ENCODE assay signal across 25 mouse cellular contexts in genomic region chr9:56207083-56207482, GRCm38 (mm10). TPM values are rescaled to one million over a fixed set of nuclear protein-coding genes. Genes with fewer than 3 reads are reported as not detected.
DNase-seq lines count a peak whose midpoint lies in the region; ATAC-seq and TF ChIP-seq lines count a peak whose summit lies in the region.
"Had no signal": no experiment of that assay in that cellular context is flagged by ENCODE, and none has a peak within 500 bp of the region (broad histone marks: within the 10 kb centered on the region; RNA-seq: fewer than 3 reads in every experiment).

No protein-coding gene starts in this region.

- TF ChIP-seq POLR2A in bone marrow, adult 2 months (IDR thresholded peaks at IDR 0.05; ENCODE audit: borderline replicate concordance, control insufficient read depth, low read depth, low read length): no peak

- H3K9me3 ChIP-seq in neural tube, embryonic 15.5 days (replicated peaks): no peaks in the 10 kb centered on the region
- no peaks in the 10 kb centered on the region for H3K9me3 ChIP-seq in hindbrain, embryonic 16.5 days (ENCODE audit: control insufficient read depth, low read length)
- H3K9me3 ChIP-seq: heart, embryonic 15.5 days; hindbrain, embryonic 15.5 days; limb, embryonic 15.5 days; liver, embryonic 15.5 days; midbrain, embryonic 12.5 days; neural tube, embryonic 12.5 days had no signal

- peak overlapping the region; percentile 36 for H3K27ac ChIP-seq in bone marrow, adult 2 months (ENCODE audit: control insufficient read depth, insufficient read depth, low read depth, low read length, poor library complexity)
- H3K27ac ChIP-seq in neural tube, embryonic 15.5 days (replicated peaks): no peak overlapping the region
- H3K27ac ChIP-seq in hindbrain, embryonic 16.5 days (ENCODE audit: low read depth, low read length): no peak overlapping the region
- H3K27ac ChIP-seq: heart, adult 2 months; heart, embryonic 15.5 days; hindbrain, embryonic 15.5 days; left cerebral cortex, adult 2 months; limb, embryonic 15.5 days; liver, embryonic 15.5 days; midbrain, embryonic 12.5 days; neural tube, embryonic 12.5 days had no signal

- H3K4me1 ChIP-seq in bone marrow, adult 2 months (ENCODE audit: control insufficient read depth, insufficient read depth, low read length): peaks cover 4% of the 10 kb centered on the region; the same call in 1 of the 2 replicates
- no peaks in the 10 kb centered on the region for H3K4me1 ChIP-seq in neural tube, embryonic 15.5 days
- H3K4me1 ChIP-seq in hindbrain, embryonic 16.5 days (ENCODE audit: control insufficient read depth, insufficient read depth, low read depth, low read length): no peaks in the 10 kb centered on the region
- H3K4me1 ChIP-seq: heart, embryonic 15.5 days; hindbrain, embryonic 15.5 days; limb, embryonic 15.5 days; liver, embryonic 15.5 days; midbrain, embryonic 12.5 days; neural tube, embryonic 12.5 days had no signal

- DNase-seq in CD4-positive helper T cell, adult 2 months (ENCODE audit: low read depth, low spot score): peak; percentile 11
- peak; percentile 51 to 58 for DNase-seq in monocyte, adult 2 months (ENCODE audit: low read depth in 1 of 2, low spot score in 2 of 2)
- no peak for DNase-seq in right cerebral cortex, postnatal 4 days
- DNase-seq: adrenal gland, postnatal 36 days; cerebellum, adult 8-10 months; cerebellum, postnatal 36 days; gastrocnemius, postnatal 14 days; heart, postnatal 36 days; left cerebral cortex, postnatal 4 days; lung, postnatal 4 days; thymus, adult 18-20 months had no signal

- WGBS in bone marrow, adult 2 months: 29% methylated on average over 10 of the region's 10 CpGs
- WGBS in neural tube, embryonic 15.5 days: 94% methylated on average over 10 of the region's 10 CpGs
- WGBS in hindbrain, embryonic 16.5 days: 92% methylated on average over 10 of the region's 10 CpGs

- ATAC-seq in hematopoietic stem cell, adult 5-6 weeks (replicated peaks in 1 of 2; ENCODE audit: insufficient read depth in 1 of 2, low FRiP score in 2 of 2, low TSS enrichment in 1 of 2, low read depth in 1 of 2, poor library complexity in 2 of 2, severe bottlenecking in 2 of 2): peak; percentile 78 to 79
- no peak for ATAC-seq in neural tube, embryonic 15.5 days (ENCODE audit: low FRiP score)
- ATAC-seq in hindbrain, embryonic 16.5 days: no peak
- ATAC-seq: forebrain, embryonic 16.5 days; intestine, embryonic 16.5 days had no signal

- no peak overlapping the region for H3K4me2 ChIP-seq in neural tube, embryonic 15.5 days
- no peak overlapping the region for H3K4me2 ChIP-seq in hindbrain, embryonic 16.5 days (ENCODE audit: low read length)
- H3K4me2 ChIP-seq: heart, embryonic 15.5 days; hindbrain, embryonic 15.5 days; limb, embryonic 15.5 days; liver, embryonic 15.5 days; midbrain, embryonic 12.5 days; neural tube, embryonic 12.5 days had no signal

- no peaks in the 10 kb centered on the region for H3K27me3 ChIP-seq in neural tube, embryonic 15.5 days (replicated peaks)
- no peaks in the 10 kb centered on the region for H3K27me3 ChIP-seq in hindbrain, embryonic 16.5 days (replicated peaks; ENCODE audit: control insufficient read depth, insufficient read depth, low read length)
- H3K27me3 ChIP-seq: heart, embryonic 15.5 days; hindbrain, embryonic 15.5 days; limb, embryonic 15.5 days; liver, embryonic 15.5 days; neural tube, embryonic 12.5 days had no signal

- TF ChIP-seq CTCF in bone marrow, adult 2 months (IDR thresholded peaks at IDR 0.05; ENCODE audit: control insufficient read depth, insufficient read depth, low read length): no peak

- peaks cover 11% of the 10 kb centered on the region for H3K36me3 ChIP-seq in neural tube, embryonic 15.5 days
- H3K36me3 ChIP-seq in hindbrain, embryonic 16.5 days (ENCODE audit: control insufficient read depth, insufficient read depth, low read length): no peaks in the 10 kb centered on the region
- H3K36me3 ChIP-seq: hindbrain, embryonic 15.5 days; midbrain, embryonic 12.5 days had no signal

- no peak overlapping the region for H3K9ac ChIP-seq in neural tube, embryonic 15.5 days (replicated peaks)
- no peak overlapping the region for H3K9ac ChIP-seq in hindbrain, embryonic 16.5 days (ENCODE audit: low read depth, low read length)
- H3K9ac ChIP-seq: heart, embryonic 15.5 days; hindbrain, embryonic 15.5 days; limb, embryonic 15.5 days; liver, embryonic 15.5 days; midbrain, embryonic 12.5 days; neural tube, embryonic 12.5 days had no signal

- no peak overlapping the region for H3K4me3 ChIP-seq in bone marrow, adult 2 months (replicated peaks; ENCODE audit: control insufficient read depth, low read depth, low read length)
- H3K4me3 ChIP-seq in neural tube, embryonic 15.5 days (replicated peaks): no peak overlapping the region
- H3K4me3 ChIP-seq in hindbrain, embryonic 16.5 days (ENCODE audit: low read length): no peak overlapping the region
- H3K4me3 ChIP-seq: heart, adult 2 months; heart, embryonic 15.5 days; hindbrain, embryonic 15.5 days; left cerebral cortex, adult 2 months; limb, embryonic 15.5 days; liver, embryonic 15.5 days; midbrain, embryonic 12.5 days; neural tube, embryonic 12.5 days had no signal

RNA-seq across cellular contexts. Expression of gene Tspan3, which starts 41.8 kb away (rescaled TPM):
- polyA plus RNA-seq in bone marrow, adult 2 months (2011; ENCODE audit: insufficient read depth, insufficient read length, low replicate concordance, missing spikeins): 3.2 and 9.4 TPM in 2 replicates
- total RNA-seq in hematopoietic stem cell, adult 5-6 weeks (2017): 91.3 and 100 TPM in 2 replicates
- polyA plus RNA-seq in neural tube, embryonic 15.5 days (2015; fragmentation: Nextera tagmentation; extraction: Ambion mirVana): 578 and 595 TPM in 2 replicates
- 641 and 689 TPM in 2 replicates for polyA plus RNA-seq in hindbrain, embryonic 16.5 days (2015; fragmentation: Nextera tagmentation; extraction: Ambion mirVana)

Comparison
In these comparisons a context has a peak if more than half of its experiments do, and no peak if none do; other contexts are left out.
1. ATAC-seq: peak in hematopoietic stem cell, adult 5-6 weeks (2 of 2); none in neural tube, embryonic 15.5 days (single experiment) and hindbrain, embryonic 16.5 days (single experiment).
2. RNA of gene Tspan3, which starts 41.8 kb away (polyA plus RNA-seq): 641 to 689 TPM in hindbrain, embryonic 16.5 days and 578 to 595 TPM in neural tube, embryonic 15.5 days; 3.2 to 9.4 TPM in bone marrow, adult 2 months; every median in the first group is over 10 times any median in the second.